In the genomic region with DNA sequence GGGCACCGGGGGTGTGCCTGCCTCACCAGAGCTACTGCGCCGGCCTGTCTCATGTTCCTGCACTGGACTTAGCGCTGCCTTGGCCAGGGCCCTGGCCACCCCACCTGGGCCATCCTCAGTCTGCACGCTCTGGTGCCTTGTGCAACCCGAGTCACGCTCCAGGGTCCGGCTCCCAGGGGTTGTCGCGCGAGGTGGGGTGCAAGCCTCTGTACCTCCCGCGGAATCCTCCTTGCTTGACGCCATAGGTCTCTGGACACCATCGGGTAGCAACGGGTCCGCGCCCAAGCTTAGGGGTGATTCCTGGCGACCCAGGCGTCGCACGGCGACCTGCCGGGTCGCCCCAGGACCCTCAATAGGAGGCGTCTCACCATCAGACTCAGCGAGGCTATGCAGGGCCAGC, we compare ENCODE assay signal across 10 mouse cellular contexts. TPM values are rescaled to one million over a fixed set of nuclear protein-coding genes. Genes with fewer than 3 reads are reported as not detected.
DNase-seq lines count a peak whose midpoint lies in the region; ATAC-seq and TF ChIP-seq lines count a peak whose summit lies in the region.
"Had no signal": no experiment of that assay in that cellular context is flagged by ENCODE, and none has a peak within 500 bp of the region (broad histone marks: within the 10 kb centered on the region; RNA-seq: fewer than 3 reads in every experiment).

No protein-coding gene starts in this region.

- peak overlapping the region; percentile 83 for H3K4me2 ChIP-seq in embryonic facial prominence, embryonic 15.5 days (replicated peaks)
- peak overlapping the region; percentile 94 for H3K4me2 ChIP-seq in limb, embryonic 13.5 days (replicated peaks)

- no peaks in the 10 kb centered on the region for H3K36me3 ChIP-seq in heart, embryonic 10.5 days
- H3K36me3 ChIP-seq in ES-Bruce4 (ENCODE audit: control insufficient read depth, insufficient read depth, low read length, poor library complexity, severe bottlenecking), result peaks cover 12% of the 10 kb centered on the region
- no peaks in the 10 kb centered on the region for H3K36me3 ChIP-seq in embryonic facial prominence, embryonic 15.5 days
- H3K36me3 ChIP-seq in limb, embryonic 13.5 days, result peaks cover 8% of the 10 kb centered on the region
- no peaks in the 10 kb centered on the region for H3K36me3 ChIP-seq in thymus, adult 2 months (ENCODE audit: control insufficient read depth, insufficient read depth, low read length)

- TF ChIP-seq EP300 in ES-Bruce4 (IDR thresholded peaks at IDR 0.05; ENCODE audit: insufficient read depth, low read depth, low read length), result no peak

- WGBS in heart, embryonic 10.5 days, result 16% methylated on average over 27 of the region's 27 CpGs
- 20% methylated on average over 27 of the region's 27 CpGs for WGBS in embryonic facial prominence, embryonic 15.5 days
- 20% methylated on average over 27 of the region's 27 CpGs for WGBS in limb, embryonic 13.5 days
- 75% methylated on average over 27 of the region's 27 CpGs for WGBS in thymus, adult 2 months

- H3K27me3 ChIP-seq in heart, embryonic 10.5 days (ENCODE audit: insufficient read depth, poor library complexity, severe bottlenecking), result peaks cover 88% of the 10 kb centered on the region
- H3K27me3 ChIP-seq in ES-Bruce4 (ENCODE audit: control insufficient read depth, insufficient read depth, low read length, poor library complexity, severe bottlenecking), result no peaks in the 10 kb centered on the region
- H3K27me3 ChIP-seq in embryonic facial prominence, embryonic 15.5 days, result peaks cover 35% of the 10 kb centered on the region
- peaks cover 85% of the 10 kb centered on the region for H3K27me3 ChIP-seq in limb, embryonic 13.5 days
- H3K27me3 ChIP-seq in thymus, adult 2 months (ENCODE audit: control insufficient read depth, insufficient read depth, low read length), result no peaks in the 10 kb centered on the region

- peaks cover 24% of the 10 kb centered on the region for H3K4me1 ChIP-seq in heart, embryonic 10.5 days
- peaks cover 4% of the 10 kb centered on the region for H3K4me1 ChIP-seq in ES-Bruce4 (ENCODE audit: control insufficient read depth, insufficient read depth, low read length)
- H3K4me1 ChIP-seq in embryonic facial prominence, embryonic 15.5 days, result peaks cover 32% of the 10 kb centered on the region
- peaks cover 22% of the 10 kb centered on the region for H3K4me1 ChIP-seq in limb, embryonic 13.5 days
- peaks cover 19% of the 10 kb centered on the region for H3K4me1 ChIP-seq in thymus, adult 2 months (replicated peaks; ENCODE audit: control insufficient read depth, insufficient read depth, low read length)

- H3K9me3 ChIP-seq in heart, embryonic 10.5 days, result no peaks in the 10 kb centered on the region
- peaks cover 8% of the 10 kb centered on the region; the same call in 1 of the 2 replicates for H3K9me3 ChIP-seq in ES-Bruce4 (replicated peaks; ENCODE audit: control insufficient read depth, insufficient read depth, low read length, poor library complexity, severe bottlenecking)
- no peaks in the 10 kb centered on the region for H3K9me3 ChIP-seq in embryonic facial prominence, embryonic 15.5 days (replicated peaks)
- peaks cover 11% of the 10 kb centered on the region; the same call in 1 of the 2 replicates for H3K9me3 ChIP-seq in limb, embryonic 13.5 days

- TF ChIP-seq CTCF in ES-Bruce4 (IDR thresholded peaks at IDR 0.05; ENCODE audit: low read depth, low read length), result no peak
- TF ChIP-seq CTCF in thymus, adult 2 months (IDR thresholded peaks at IDR 0.05; ENCODE audit: borderline replicate concordance, control insufficient read depth, extremely low read depth, insufficient read depth, low read length, poor library complexity), result no peak

- no peak for ATAC-seq in embryonic facial prominence, embryonic 15.5 days (ENCODE audit: insufficient number of reproducible peaks, low FRiP score, low TSS enrichment, low read depth)
- no peak for ATAC-seq in limb, embryonic 13.5 days (ENCODE audit: low FRiP score, low read depth)

- peak overlapping the region; percentile 89 for H3K9ac ChIP-seq in ES-Bruce4 (ENCODE audit: low read depth, poor library complexity, severe bottlenecking)
- H3K9ac ChIP-seq in embryonic facial prominence, embryonic 15.5 days, result no peak overlapping the region
- peak overlapping the region; percentile 64 for H3K9ac ChIP-seq in limb, embryonic 13.5 days

- H3K4me3 ChIP-seq in heart, embryonic 10.5 days, result peak overlapping the region; percentile 64
- peak overlapping the region; percentile 83 for H3K4me3 ChIP-seq in ES-Bruce4 (ENCODE audit: low read depth, low read length)
- peak overlapping the region; percentile 42 for H3K4me3 ChIP-seq in embryonic facial prominence, embryonic 15.5 days (replicated peaks)
- peak overlapping the region; percentile 50 for H3K4me3 ChIP-seq in limb, embryonic 13.5 days
- no peak overlapping the region for H3K4me3 ChIP-seq in thymus, adult 2 months (ENCODE audit: control insufficient read depth, insufficient read depth, low read length)

- no peak overlapping the region for H3K27ac ChIP-seq in heart, embryonic 10.5 days
- H3K27ac ChIP-seq in ES-Bruce4 (ENCODE audit: insufficient read depth, low read length), result no peak overlapping the region
- H3K27ac ChIP-seq in embryonic facial prominence, embryonic 15.5 days (replicated peaks), result no peak overlapping the region
- no peak overlapping the region for H3K27ac ChIP-seq in limb, embryonic 13.5 days
- H3K27ac ChIP-seq in thymus, adult 2 months (ENCODE audit: control insufficient read depth, insufficient read depth, low read length), result no peak overlapping the region

- no peak for TF ChIP-seq POLR2A in ES-Bruce4 (IDR thresholded peaks at IDR 0.05; ENCODE audit: insufficient read depth, low read length)
- no peak for TF ChIP-seq POLR2A in thymus, adult 2 months (IDR thresholded peaks at IDR 0.05; ENCODE audit: control insufficient read depth, extremely low read depth, insufficient read depth, low read length, poor library complexity)

- DNase-seq in heart, embryonic 10.5 days (ENCODE audit: low spot score), result peak; percentile 73
- no peak for DNase-seq in heart, adult 18-20 months
- DNase-seq in left cerebral cortex, adult 8-10 months (ENCODE audit: low spot score in 2 of 2), result no peak
- no peak for DNase-seq in thymus, adult 2 months
- no peak for DNase-seq in right cerebral cortex, postnatal 4 days

RNA-seq across cellular contexts. Expression of a gene that starts 4.0 kb away (rescaled TPM):
- 3.2 and 3.8 TPM in 2 replicates for polyA plus RNA-seq in heart, embryonic 10.5 days (2016; fragmentation: Nextera tagmentation; extraction: Ambion mirVana)
- total RNA-seq in heart, adult 18-20 months (2021), result 10 to 100 TPM in 1 of 2 experiments, 1 to 10 TPM in 1; 9.5 to 11.0 TPM
- polyA plus RNA-seq in ES-Bruce4 (2011; ENCODE audit: insufficient read depth, insufficient read length, low read depth, missing spikeins), result 27.5 and 30.9 TPM in 2 replicates
- polyA plus RNA-seq in embryonic facial prominence, embryonic 15.5 days (2015; fragmentation: Nextera tagmentation; extraction: Ambion mirVana), result 20.0 and 22.4 TPM in 2 replicates
- polyA plus RNA-seq in limb, embryonic 13.5 days (2015; fragmentation: Nextera tagmentation; extraction: Ambion mirVana), result 16.4 and 18.5 TPM in 2 replicates
- total RNA-seq in left cerebral cortex, adult 8-10 months (2022), result 10 to 100 TPM in 1 of 4 experiments, 1 to 10 TPM in 3; 5.0 to 12.2 (median 7.1) TPM
- 16.4 and 23.8 TPM in 2 replicates for polyA plus RNA-seq in thymus, adult 2 months (2012; rRNA removed)

RNA-seq across cellular contexts. Expression of a gene that starts 10.7 kb away (rescaled TPM):
- polyA plus RNA-seq in heart, embryonic 10.5 days (2016; fragmentation: Nextera tagmentation; extraction: Ambion mirVana), result 54.2 and 54.3 TPM in 2 replicates
- total RNA-seq in heart, adult 18-20 months (2021), result not detected
- polyA plus RNA-seq in ES-Bruce4 (2011; ENCODE audit: insufficient read depth, insufficient read length, low read depth, missing spikeins), result not detected in 2 replicates
- polyA plus RNA-seq in embryonic facial prominence, embryonic 15.5 days (2015; fragmentation: Nextera tagmentation; extraction: Ambion mirVana), result 1.3 and 1.6 TPM in 2 replicates
- 2.4 and 4.4 TPM in 2 replicates for polyA plus RNA-seq in limb, embryonic 13.5 days (2015; fragmentation: Nextera tagmentation; extraction: Ambion mirVana)
- total RNA-seq in left cerebral cortex, adult 8-10 months (2022), result not detected
- 0.13 and 0.23 TPM in 2 replicates for polyA plus RNA-seq in thymus, adult 2 months (2012; rRNA removed)

RNA-seq across cellular contexts. Expression of a gene that starts 18.7 kb away (rescaled TPM):
- 43.8 and 45.3 TPM in 2 replicates for polyA plus RNA-seq in heart, embryonic 10.5 days (2016; fragmentation: Nextera tagmentation; extraction: Ambion mirVana)
- 10 to 100 TPM; 79.9 to 84.2 TPM for total RNA-seq in heart, adult 18-20 months (2021)
- 72.5 and 78.5 TPM in 2 replicates for polyA plus RNA-seq in ES-Bruce4 (2011; ENCODE audit: insufficient read depth, insufficient read length, low read depth, missing spikeins)
- 29.4 and 32.2 TPM in 2 replicates for polyA plus RNA-seq in embryonic facial prominence, embryonic 15.5 days (2015; fragmentation: Nextera tagmentation; extraction: Ambion mirVana)
- polyA plus RNA-seq in limb, embryonic 13.5 days (2015; fragmentation: Nextera tagmentation; extraction: Ambion mirVana), result 41.7 and 42.1 TPM in 2 replicates
- 10 to 100 TPM; 29.8 to 43.0 (median 36.5) TPM for total RNA-seq in left cerebral cortex, adult 8-10 months (2022)
- polyA plus RNA-seq in thymus, adult 2 months (2012; rRNA removed), result 78.7 and 85.2 TPM in 2 replicates

RNA-seq across cellular contexts. Expression of a gene that starts 24.8 kb away (rescaled TPM):
- 0.09 and 0.16 TPM in 2 replicates for polyA plus RNA-seq in heart, embryonic 10.5 days (2016; fragmentation: Nextera tagmentation; extraction: Ambion mirVana)
- under 1 TPM; 0.10 TPM for total RNA-seq in heart, adult 18-20 months (2021)
- polyA plus RNA-seq in ES-Bruce4 (2011; ENCODE audit: insufficient read depth, insufficient read length, low read depth, missing spikeins), result 0.73 and 1.5 TPM in 2 replicates
- 1.9 and 2.2 TPM in 2 replicates for polyA plus RNA-seq in embryonic facial prominence, embryonic 15.5 days (2015; fragmentation: Nextera tagmentation; extraction: Ambion mirVana)
- 0.32 and 0.55 TPM in 2 replicates for polyA plus RNA-seq in limb, embryonic 13.5 days (2015; fragmentation: Nextera tagmentation; extraction: Ambion mirVana)
- total RNA-seq in left cerebral cortex, adult 8-10 months (2022), result 10 to 100 TPM; 69.1 to 76.7 (median 74.1) TPM
- 0.35 and 0.36 TPM in 2 replicates for polyA plus RNA-seq in thymus, adult 2 months (2012; rRNA removed)

RNA-seq across cellular contexts. Expression of a gene that starts 34.4 kb away (rescaled TPM):
- 0.21 and 0.34 TPM in 2 replicates for polyA plus RNA-seq in heart, embryonic 10.5 days (2016; fragmentation: Nextera tagmentation; extraction: Ambion mirVana)
- not detected for total RNA-seq in heart, adult 18-20 months (2021)
- 0.38 TPM in 1 of 2 replicates, not detected in the other for polyA plus RNA-seq in ES-Bruce4 (2011; ENCODE audit: insufficient read depth, insufficient read length, low read depth, missing spikeins)
- 0.27 TPM in 1 of 2 replicates, not detected in the other for polyA plus RNA-seq in embryonic facial prominence, embryonic 15.5 days (2015; fragmentation: Nextera tagmentation; extraction: Ambion mirVana)
- 0.20 and 0.47 TPM in 2 replicates for polyA plus RNA-seq in limb, embryonic 13.5 days (2015; fragmentation: Nextera tagmentation; extraction: Ambion mirVana)
- 1 to 10 TPM; 1.2 to 1.5 (median 1.3) TPM for total RNA-seq in left cerebral cortex, adult 8-10 months (2022)
- polyA plus RNA-seq in thymus, adult 2 months (2012; rRNA removed), result 0.13 and 0.17 TPM in 2 replicates
- total RNA-seq: gastrocnemius, postnatal 4 days had no signal
- polyA plus RNA-seq: macrophage had no signal

Comparison
In these comparisons a context has a peak if more than half of its experiments do, and no peak if none do; other contexts are left out.
1. RNA of a gene that starts 10.7 kb away (polyA plus RNA-seq): 54.2 to 54.3 TPM in heart, embryonic 10.5 days; 2.4 to 4.4 TPM in limb, embryonic 13.5 days, 1.3 to 1.6 TPM in embryonic facial prominence, embryonic 15.5 days, not detected in ES-Bruce4 and 0.13 to 0.23 TPM in thymus, adult 2 months; every median in the first group is over 10 times any median in the second.